Mouse (Mus musculus) right cerebral cortex, postnatal 25 days (tissue): ENCODE measurements at regions not wholly inside any gene's neighbourhood (a gene's known extent, or its start where the extent isn't known, plus 50 kb on each side); places are given as distances from the start of the nearest gene placed in this dataset.
"Not testable (repeated sequence)": the region's sequence is repeated elsewhere in the genome, so short reads cannot be mapped to it uniquely, and the experiment has no call there.

Experiments
- DNase-seq: peaks from one replicate; pipeline ENCODE4 v3.0.0; 2022

DNA sequence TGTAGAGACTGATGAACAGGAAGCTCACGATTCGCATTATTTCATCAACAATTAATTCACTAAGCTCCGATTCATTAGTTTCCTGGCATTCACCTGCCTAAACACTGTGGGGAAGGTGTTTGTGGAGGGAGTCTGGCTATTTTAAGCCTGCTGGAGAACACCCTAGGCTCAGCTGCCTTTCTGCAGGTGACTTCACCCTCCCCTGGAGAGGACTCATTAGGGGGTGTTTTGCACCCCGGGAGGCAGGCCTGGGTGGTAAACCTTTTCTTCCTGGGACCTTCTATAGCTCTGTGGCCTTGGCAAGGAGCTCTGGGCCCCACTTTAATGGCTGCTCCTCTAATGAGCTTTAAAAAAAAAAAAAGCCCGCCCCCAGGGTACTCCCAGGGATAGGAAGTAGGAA is 55.4 kb upstream of the Bnc1 start:
- DNase-seq, result no peak

DNA sequence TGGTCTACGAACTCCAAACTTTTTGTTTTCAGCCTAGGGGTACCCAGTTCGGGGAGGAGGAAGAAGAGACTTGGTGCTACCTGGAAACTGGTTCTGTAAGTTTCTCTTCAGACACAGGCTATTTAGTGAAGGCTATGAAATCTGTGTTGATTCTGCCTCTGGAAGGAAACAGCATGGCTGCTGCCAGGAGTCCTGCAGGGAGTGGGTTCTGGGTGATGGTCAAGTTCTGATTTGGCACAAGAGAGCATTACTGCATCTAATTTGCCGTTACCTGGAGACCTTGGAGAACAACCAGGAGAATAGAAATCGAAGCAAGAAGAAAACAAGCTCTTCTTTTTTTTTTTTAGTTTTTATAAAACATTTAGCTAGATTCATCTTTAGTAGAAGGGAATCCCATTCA is 61.3 kb upstream of the Bnc1 start:
- no peak for DNase-seq

DNA sequence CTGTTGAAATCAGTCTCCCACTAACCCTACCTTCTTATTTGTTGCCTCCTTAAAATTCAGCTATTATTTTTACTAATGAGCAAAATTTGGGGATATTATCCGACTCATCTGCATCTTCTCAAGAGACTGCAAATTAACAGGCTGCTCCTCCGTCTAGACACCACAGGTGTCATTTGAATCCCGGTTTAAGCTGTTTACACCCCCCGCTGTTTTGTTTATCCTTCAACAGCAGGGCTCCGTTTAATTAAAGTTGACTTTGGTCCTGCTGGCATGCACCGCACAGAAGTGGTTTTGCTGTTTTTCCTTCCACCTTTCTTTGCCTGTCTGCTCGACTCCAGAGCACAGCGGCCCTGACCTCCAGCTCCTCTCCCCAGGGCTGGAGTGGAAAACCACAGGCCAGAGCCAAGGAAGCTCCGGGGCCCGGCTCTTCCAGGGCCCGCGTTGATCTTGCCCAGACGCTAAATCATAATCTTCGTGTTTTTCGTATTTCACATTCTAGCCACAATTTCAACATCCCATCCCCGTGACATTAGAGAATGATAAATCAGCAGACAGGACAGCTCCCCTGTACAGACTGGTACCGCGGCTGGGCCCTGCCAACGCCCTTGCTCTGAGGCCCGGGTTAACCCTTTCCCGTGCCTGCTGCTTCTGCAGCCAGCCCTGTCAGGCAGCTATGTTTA is 64.6 kb upstream of the Bnc1 start:
- DNase-seq, result no peak

DNA sequence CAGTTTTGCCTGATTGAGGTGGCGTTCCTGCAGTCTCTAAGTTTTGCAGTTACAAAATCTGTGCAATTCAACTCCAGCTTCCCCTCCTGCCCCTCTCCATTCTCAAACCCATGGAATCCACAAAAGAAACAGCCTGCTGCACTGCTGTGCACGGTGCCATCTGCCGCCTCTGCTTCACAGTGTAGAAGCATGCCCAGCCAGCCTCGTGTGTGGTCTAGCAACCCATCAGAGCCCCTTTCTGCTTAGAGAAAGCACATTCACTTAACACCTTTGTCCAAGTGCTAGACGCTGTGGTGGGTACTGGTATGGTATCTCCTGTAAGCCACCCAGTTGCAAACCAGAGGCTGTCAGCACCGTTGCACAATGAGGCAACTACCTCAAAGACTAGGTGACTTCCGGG is 71.3 kb upstream of the Bnc1 start:
- DNase-seq, result no peak

GRCm38 (mm10) chr7:82069629-82070450 is 77.7 kb upstream of the Bnc1 start:
- DNase-seq, result no peak

DNA sequence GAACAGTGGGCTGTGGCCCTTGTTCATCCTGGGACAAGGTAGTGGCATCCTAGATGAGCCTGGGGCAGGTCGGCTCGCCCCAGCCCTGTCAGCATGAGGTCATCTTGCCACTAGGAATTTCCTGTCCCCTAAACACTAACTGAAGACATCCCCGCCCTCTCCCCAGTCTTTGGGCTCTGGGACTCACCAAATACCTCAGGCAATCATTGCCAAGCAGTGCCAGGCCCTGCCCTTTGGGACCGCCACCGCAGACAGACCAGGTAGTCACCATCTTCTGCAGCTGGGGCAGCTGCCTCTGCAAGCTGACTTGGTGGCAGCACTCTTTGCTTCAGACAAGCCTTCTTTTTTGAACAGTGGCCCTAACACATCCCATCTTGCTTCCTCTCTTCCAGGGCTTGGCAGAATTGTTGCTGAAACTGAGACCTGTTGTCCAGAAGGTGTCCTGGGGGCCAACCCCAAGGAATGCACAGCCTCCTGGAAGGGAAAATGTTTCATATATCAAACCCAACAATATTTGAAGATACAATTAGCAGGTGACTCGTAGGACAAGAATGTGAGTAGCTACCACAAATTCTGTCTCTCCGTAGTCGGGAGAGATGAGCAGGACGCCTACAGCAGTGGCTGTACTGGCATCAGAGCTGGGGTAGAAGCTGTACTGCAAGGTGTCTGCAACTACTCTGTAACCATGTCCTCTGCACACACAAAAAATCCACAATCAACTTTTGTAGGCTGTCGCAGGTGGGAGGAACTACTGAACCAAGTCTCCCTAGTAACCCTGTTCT is 79.0 kb upstream of the Bnc1 start:
- DNase-seq, result no peak

DNA sequence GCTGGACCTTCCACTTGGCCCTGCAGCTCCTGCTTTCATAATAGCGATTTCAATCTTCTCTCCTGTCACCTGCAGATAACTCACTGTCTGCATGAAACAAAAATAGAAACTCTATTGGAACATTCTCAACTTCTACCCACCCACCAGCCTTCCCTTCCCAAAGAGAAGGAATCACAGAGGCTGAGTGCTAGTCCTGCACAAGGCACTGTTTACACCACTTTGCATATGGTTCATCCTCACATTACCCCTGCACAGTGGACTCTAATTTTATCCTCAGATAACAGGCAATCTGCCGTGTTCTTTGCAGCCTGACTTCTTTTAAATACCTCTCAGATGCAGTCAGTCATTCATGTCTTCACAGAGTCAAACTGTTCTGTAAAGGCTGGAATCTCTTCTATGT is 83.3 kb upstream of the Bnc1 start:
- no peak for DNase-seq

GRCm38 (mm10) chr7:82081851-82082250 is 89.8 kb upstream of the Bnc1 start:
- no peak for DNase-seq

DNA sequence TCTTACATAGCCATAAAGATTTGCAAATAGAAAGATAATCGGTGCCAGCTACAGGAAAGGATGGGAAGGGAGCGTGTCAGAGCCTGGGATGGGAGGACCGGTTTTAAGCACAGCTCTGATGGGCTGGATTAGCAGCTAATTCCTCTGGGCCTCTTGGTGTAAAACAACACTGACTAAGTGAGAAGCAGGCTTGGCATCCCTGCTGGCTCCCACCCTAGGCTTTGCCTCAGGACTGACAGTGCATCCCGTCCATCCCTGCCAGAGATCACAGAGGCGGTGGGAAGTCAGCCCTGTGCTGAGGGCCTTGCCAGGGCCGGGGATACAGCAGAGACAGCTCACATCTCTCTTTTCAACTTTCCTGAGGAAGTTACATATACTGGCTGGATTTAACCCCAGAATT is 90.8 kb upstream of the Sh3gl3 start:
- no peak for DNase-seq

DNA sequence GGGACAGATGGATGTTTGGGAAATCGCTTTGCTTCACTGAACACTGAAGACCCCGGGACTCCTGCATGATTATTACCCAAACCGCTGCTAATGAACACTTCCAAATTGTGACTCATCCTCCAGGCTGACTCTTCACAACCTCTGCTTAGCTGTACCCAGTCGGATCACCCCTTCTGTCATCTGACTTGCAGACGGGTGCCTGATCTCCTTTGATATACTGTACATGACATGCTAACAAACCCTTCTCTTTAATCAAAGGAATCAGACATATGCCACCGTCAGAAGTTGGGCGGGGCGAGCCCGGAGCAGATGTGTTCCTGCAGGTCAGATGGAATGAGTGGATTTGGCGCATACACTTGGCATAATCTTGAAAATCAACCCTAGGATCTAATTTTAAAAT is 89.2 kb upstream of the Sh3gl3 start:
- no peak for DNase-seq

GRCm38 (mm10) chr7:82085205-82085604 is 88.4 kb upstream of the Sh3gl3 start:
- no peak for DNase-seq

- no peak for DNase-seq
Observed at GRCm38 (mm10) chr7:82098136-82098535, 75.5 kb upstream of the Sh3gl3 start.

DNA sequence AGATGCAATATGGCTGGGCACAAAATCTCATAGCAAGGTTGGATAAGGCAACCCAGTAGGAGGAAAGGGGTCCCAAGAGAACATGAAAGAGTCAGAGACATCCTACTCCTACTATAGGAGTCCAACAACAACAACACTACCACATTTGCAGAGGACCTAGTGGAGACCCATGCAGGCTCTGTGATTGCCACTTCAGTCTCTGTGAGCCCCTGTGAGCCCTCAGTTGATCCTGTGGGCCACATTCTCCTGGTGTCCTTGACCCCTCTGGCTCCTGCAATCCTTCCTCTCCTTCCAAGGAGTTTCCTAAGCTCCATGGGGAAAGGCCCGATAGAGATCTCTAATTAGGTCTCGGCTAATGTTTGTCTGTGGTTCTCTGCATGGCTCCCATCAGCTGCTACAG is 72.3 kb upstream of the Sh3gl3 start:
- no peak for DNase-seq

DNA sequence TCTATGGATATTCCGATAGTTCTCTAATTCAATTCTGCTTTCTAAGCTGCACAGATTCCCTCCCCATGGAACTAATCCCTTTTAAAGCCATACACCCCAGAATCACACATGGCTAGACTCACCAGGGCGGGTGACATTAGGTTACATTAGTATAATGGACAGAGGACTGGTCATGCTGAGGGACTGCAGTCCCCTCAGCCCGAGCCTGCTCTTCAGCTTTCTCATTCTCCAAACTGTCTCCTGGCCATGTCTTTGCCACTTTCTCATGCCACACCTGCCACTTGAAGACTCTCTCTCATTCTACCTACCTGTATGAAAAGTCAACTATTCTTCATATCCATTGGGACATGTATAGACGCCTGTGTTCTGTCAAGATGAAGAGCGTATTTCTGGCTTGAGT is 68.0 kb upstream of the Sh3gl3 start:
- DNase-seq, result no peak

- DNase-seq, result not testable (repeated sequence)
Observed at GRCm38 (mm10) chr7:82109141-82109540, 64.5 kb upstream of the Sh3gl3 start.

- no peak for DNase-seq
Observed at GRCm38 (mm10) chr7:82109550-82109949, 64.1 kb upstream of the Sh3gl3 start.

- no peak for DNase-seq
Observed at GRCm38 (mm10) chr7:82109977-82110376, 63.7 kb upstream of the Sh3gl3 start.

DNA sequence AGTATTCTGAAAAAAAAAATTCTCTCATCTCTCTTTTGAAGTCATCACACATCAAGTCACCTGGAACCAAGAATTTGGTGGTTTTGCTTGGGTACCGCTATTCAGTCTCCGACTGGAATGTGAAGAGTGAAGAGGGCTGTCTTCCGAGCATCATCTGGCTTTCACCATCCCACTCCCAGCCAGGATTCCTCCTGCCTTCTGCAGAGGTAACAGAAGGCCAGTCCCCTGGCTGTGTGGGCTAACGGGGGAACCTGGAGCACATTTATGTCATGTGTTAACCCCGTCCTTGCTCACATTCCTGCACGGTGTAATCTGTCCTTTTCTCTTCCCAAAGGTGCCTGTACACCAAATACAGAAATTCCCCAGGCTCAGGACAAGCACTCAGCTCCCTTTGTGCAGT is 61.6 kb upstream of the Sh3gl3 start:
- DNase-seq, result no peak

DNA sequence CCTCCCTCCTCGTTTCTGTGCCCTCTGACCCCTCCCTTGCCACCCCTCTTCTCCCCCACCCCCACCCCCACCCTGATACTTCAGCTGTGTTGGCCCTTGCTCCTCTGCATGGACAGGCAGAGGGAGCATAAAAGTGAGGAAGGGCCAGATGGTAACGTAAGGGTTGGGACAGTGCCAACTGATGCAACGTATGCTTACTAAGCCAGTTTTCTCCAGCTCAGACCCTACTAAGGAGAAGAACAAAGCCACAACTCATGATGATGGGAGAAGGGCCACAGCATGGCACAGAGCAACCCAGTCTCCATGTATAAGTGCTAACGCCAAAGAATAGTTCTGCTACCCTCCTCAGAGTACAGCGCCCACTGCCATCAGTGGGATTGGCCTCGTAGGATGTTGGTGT is 58.0 kb upstream of the Sh3gl3 start:
- DNase-seq, result no peak

GRCm38 (mm10) chr7:82119266-82119665 is 54.4 kb upstream of the Sh3gl3 start:
- DNase-seq, result peak; percentile 57

DNA sequence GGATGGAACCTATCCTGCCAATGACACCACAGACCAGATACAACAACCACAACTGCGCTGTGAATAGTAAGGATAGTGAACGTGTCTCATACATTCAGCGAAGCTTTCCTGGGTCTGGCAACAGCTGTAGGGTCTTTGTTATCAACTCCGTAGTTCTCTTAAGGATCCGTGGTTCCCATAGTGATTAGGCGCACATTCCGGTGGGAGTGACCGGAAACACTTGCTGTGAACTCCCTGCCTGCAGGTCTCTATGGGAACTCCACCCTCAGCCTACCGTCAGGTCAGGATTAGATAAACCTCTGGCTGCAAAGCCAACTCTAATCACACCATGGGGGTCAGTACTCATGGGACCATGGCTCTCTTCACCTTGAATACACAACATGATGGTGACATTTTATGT is 53.8 kb upstream of the Sh3gl3 start:
- no peak for DNase-seq

- peak; percentile 57 for DNase-seq
Observed at GRCm38 (mm10) chr7:82121746-82122145, 51.9 kb upstream of the Sh3gl3 start.
